Mouse (Mus musculus) myocyte (in vitro differentiated cells): Measurements from ENCODE around the gene Kcne3.

Experiments used
- CEBPB ChIP-seq: IDR thresholded peaks from 2 replicates; pipeline ENCODE4 v1.6.1; 2011; ENCODE audit warnings: mild to moderate bottlenecking, moderate library complexity; ENCODE audit not compliant: poor library complexity, insufficient read depth, severe bottlenecking
- E2F4 ChIP-seq: IDR thresholded peaks from one replicate; pipeline ENCODE4 v1.6.1; 2011; ENCODE audit warnings: mild to moderate bottlenecking, control low read depth, moderate library complexity; ENCODE audit not compliant: insufficient read depth
- MAX ChIP-seq: IDR thresholded peaks from one replicate; pipeline ENCODE4 v1.6.1; 2011; ENCODE audit warnings: low read depth, mild to moderate bottlenecking, control low read depth
- MYOD1 ChIP-seq, 3 experiments: IDR thresholded peaks; one replicate each; pipeline ENCODE4 v1.6.1; 2011; ENCODE audit warnings: control low read depth in 2 of 3, low read depth in 2 of 3, mild to moderate bottlenecking in 2 of 3, moderate library complexity in 1 of 3; ENCODE audit not compliant: insufficient read length in 2 of 3, control insufficient read depth in 1 of 3
- MYOG ChIP-seq, 3 experiments: IDR thresholded peaks; one replicate each; pipeline ENCODE4 v1.6.1; 2011; ENCODE audit warnings: control low read depth in 2 of 3, low read depth in 2 of 3, mild to moderate bottlenecking in 2 of 3; ENCODE audit not compliant: insufficient read length in 2 of 3, control insufficient read depth in 1 of 3, insufficient read depth in 1 of 3
- POLR2A ChIP-seq: IDR thresholded peaks from one replicate; pipeline ENCODE4 v1.6.1; 2011; ENCODE audit warnings: low read depth, mild to moderate bottlenecking, control low read depth, moderate library complexity; ENCODE audit not compliant: insufficient read length
- POLR2AphosphoS2 ChIP-seq: IDR thresholded peaks from one replicate; pipeline ENCODE4 v1.6.1; 2011; ENCODE audit warnings: low read depth, control low read depth; ENCODE audit not compliant: insufficient read length
- SRF ChIP-seq: IDR thresholded peaks from one replicate; pipeline ENCODE4 v1.6.1; 2011; ENCODE audit warnings: low read depth; ENCODE audit not compliant: control insufficient read depth, insufficient read length
- TCF12 ChIP-seq: IDR thresholded peaks from one replicate; pipeline ENCODE4 v1.6.1; 2011; ENCODE audit warnings: mild to moderate bottlenecking, control low read depth; ENCODE audit not compliant: poor library complexity, insufficient read depth, severe bottlenecking
- TCF3 ChIP-seq: IDR thresholded peaks from one replicate; pipeline ENCODE4 v1.6.1; 2011; ENCODE audit warnings: low read depth, control low read depth; ENCODE audit not compliant: insufficient read length
- USF1 ChIP-seq: IDR thresholded peaks from one replicate; pipeline ENCODE4 v1.6.1; 2011; ENCODE audit warnings: low read depth, mild to moderate bottlenecking, control low read depth, moderate library complexity

GRCm38 (mm10) chr7:100179836-100180407 lies 3.6 kb downstream of the Kcne3 start:
- no peak for TF ChIP-seq USF1
- TF ChIP-seq MYOG (IDR thresholded peaks at IDR 0.05; ENCODE audit: control insufficient read depth in 1 of 3, insufficient read depth in 1 of 3, insufficient read length in 2 of 3, low read depth in 2 of 3), result no peak
- TF ChIP-seq POLR2A, result no peak
- TF ChIP-seq MAX, result no peak
- no peak for TF ChIP-seq TCF12
- TF ChIP-seq CEBPB, result no peak
- TF ChIP-seq POLR2AphosphoS2, result no peak
- no peak for TF ChIP-seq SRF
- no peak for TF ChIP-seq MYOD1 (IDR thresholded peaks at IDR 0.05; ENCODE audit: control insufficient read depth in 1 of 3, insufficient read length in 2 of 3, low read depth in 2 of 3)
- TF ChIP-seq E2F4, result no peak
- TF ChIP-seq TCF3, result no peak
